Mouse (Mus musculus) cerebral cortex, adult 2 months (tissue): ENCODE data around the gene Hes1.

Source experiments
- WGBS: fragments of 180-500 bp; shearing (Covaris S2); methylation state at CpG from one replicate; pipeline ENCODE4 v1.1.7; 2018; 5-methylcytosine and 5-hydroxymethylcytosine counted together

The Hes1 gene

DNA sequence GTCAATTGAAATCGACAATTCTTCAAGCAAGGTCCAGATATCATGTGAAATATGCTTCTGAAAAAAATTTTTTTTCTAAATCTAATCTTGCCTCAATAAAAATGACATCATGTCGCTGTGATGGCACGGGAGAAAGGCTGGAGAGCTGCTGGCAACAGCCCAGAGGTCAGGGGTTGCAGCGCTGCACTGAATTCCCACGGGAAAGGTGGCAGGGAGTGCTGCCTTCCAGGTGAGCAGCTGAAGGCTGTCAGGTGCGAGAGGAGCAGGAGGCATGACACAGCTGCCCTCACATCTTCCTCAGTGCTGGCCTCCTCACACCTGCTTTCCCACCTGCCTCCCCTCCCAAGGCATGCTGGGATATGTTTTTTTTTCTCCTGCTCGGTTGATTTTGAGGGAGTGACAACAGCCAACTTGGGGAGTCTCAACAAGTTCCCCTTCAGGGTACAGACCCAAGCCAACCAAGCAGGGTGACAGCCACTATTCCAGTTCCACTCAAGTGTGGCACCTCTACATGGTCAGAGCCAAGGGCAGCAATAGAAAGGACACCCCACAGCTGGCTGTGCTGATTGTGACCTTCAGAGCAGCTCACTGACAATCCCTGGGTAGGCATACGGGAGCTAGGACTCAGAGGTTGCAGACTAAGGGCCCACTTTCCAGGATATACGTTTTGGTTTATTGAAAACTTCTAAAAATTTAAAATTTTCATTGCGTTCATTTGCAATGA, 13.3 kb upstream of the Hes1 start:
- 89% methylated on average over 10 of the region's 10 CpGs for WGBS

DNA sequence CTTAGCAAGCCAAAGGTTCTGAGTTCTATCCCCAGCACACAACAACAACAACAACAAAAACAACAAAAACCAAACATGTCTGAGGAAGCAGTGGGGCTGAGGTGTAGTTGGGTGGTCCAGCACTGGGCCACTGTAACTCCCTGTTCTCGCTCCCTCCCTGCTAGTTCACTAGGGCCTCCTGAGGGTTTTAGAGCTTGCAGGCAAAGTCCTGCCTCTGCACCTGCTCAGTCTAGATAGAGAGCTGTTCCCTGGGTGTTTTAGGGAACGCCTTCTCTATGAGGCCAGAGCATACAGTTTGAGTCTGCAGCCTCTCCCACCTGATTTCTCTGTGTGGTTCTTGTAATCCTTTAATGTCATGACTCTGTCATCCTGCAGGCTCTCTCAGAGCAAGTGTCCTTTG, 11.9 kb upstream of the Hes1 start:
- WGBS: 88% methylated on average over 2 of the region's 2 CpGs

- 79% methylated on average over 16 of the region's 16 CpGs for WGBS
Measured at GRCm38 (mm10) chr16:30052839-30053511, 11.2 kb upstream of the Hes1 start.

GRCm38 (mm10) chr16:30054541-30054940, 9.6 kb upstream of the Hes1 start:
- 92% methylated on average over 4 of the region's 4 CpGs for WGBS

- WGBS: 93% methylated on average over 10 of the region's 10 CpGs
Measured at GRCm38 (mm10) chr16:30055361-30055889, 8.8 kb upstream of the Hes1 start.

DNA sequence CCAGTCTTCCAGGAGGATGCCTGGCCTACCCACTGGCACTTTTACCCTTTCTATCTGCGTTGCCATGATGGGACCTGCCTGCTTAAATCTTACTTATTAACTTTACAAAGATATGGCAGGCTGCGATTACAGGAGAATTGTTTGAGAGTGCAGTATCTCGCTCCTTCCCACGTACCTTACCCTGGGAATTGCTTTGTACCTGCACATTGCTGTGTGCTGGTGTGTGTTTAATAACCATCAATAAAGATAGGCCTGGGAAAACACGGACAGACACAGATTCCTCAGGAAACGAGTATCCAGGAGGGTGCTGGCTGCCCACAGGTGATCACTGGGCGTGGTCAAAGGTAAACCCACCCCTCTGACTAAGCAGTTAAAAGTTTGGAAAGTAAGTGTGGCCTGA, 8.3 kb upstream of the Hes1 start:
- 92% methylated on average over 7 of the region's 7 CpGs for WGBS

GRCm38 (mm10) chr16:30056906-30057305, 7.3 kb upstream of the Hes1 start:
- 80% methylated on average over 2 of the region's 2 CpGs for WGBS

- WGBS: 29% methylated on average over 9 of the region's 9 CpGs
Measured at GRCm38 (mm10) chr16:30058974-30059717, 5.0 kb upstream of the Hes1 start.

DNA sequence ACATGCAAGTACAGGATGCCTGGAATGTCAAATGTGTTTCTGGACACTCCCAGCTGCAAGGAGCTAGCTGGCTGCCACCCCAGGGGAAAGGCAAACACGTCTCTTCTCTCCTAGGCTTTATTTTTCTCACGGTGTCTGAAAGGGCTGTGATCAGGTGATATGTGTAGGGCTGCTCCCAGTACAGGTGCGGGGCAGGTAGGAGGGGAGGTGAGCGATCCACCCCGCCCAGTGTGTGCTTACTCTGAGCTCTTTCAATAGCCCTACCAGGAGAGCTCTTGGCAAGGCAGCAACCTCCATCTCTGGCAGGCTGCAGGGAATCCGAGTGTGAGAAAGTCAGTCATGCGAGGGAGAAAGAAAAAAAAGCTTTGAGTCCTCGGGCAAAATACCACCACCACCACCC, 3.8 kb upstream of the Hes1 start:
- WGBS: 22% methylated on average over 8 of the region's 8 CpGs

GRCm38 (mm10) chr16:30062242-30063030, 1.7 kb upstream of the Hes1 start:
- WGBS: 42% methylated on average over 12 of the region's 12 CpGs

DNA sequence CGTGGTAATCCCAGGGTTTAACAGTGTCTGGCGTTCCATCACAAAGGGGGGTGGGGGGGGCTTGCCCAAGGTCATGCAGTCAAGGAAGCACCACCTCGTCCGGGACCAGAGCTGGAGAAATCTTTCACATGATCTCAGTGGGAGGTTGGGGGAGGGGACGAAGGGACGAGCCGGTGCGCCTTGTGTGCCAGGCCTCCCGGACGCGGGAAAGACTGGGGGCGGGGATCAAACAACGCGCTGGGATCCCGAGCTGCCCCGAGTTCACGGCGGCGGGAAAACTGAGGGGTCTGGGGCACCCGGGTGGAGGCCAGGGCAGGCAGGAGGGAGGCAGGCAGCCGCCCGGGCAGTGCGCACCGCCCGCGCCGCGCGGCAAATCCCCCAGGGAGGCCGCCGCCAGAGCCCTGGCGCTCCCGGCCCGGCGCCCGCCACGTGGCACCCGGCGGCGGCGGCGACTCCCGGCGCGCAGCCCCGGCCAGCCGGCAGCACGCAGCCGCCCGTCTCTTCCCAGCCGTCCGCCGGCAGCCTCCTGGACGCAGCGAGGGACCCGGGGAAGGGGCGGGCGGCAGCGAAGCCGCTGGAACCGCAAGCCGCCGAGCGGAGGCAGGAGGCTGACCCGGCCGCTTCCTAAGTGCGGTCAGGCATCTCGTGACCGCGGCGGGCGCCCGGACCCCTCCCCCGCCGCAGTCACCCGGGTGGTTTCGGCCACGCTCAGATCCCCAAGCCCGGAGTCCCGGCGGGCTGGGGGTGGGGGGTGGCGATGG, 883 bp upstream of the Hes1 start:
- WGBS: 2% methylated on average over 77 of the region's 82 CpGs

GRCm38 (mm10) chr16:30064613-30065012, 429 bp downstream of the Hes1 start:
- 2% methylated on average over 8 of the region's 8 CpGs for WGBS

DNA sequence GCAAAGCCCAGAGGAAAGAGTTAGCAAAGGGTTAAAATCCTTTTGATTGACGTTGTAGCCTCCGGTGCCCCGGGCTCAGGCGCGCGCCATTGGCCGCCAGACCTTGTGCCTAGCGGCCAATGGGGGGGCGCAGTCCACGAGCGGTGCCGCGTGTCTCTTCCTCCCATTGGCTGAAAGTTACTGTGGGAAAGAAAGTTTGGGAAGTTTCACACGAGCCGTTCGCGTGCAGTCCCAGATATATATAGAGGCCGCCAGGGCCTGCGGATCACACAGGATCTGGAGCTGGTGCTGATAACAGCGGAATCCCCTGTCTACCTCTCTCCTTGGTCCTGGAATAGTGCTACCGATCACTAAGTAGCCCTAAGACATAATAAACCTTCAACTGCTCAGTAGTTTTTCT, 893 bp downstream of the Hes1 start:
- under 1% methylated on average over 21 of the region's 21 CpGs for WGBS

GRCm38 (mm10) chr16:30065537-30066183, 1.5 kb downstream of the Hes1 start:
- WGBS: 3% methylated on average over 21 of the region's 21 CpGs

DNA sequence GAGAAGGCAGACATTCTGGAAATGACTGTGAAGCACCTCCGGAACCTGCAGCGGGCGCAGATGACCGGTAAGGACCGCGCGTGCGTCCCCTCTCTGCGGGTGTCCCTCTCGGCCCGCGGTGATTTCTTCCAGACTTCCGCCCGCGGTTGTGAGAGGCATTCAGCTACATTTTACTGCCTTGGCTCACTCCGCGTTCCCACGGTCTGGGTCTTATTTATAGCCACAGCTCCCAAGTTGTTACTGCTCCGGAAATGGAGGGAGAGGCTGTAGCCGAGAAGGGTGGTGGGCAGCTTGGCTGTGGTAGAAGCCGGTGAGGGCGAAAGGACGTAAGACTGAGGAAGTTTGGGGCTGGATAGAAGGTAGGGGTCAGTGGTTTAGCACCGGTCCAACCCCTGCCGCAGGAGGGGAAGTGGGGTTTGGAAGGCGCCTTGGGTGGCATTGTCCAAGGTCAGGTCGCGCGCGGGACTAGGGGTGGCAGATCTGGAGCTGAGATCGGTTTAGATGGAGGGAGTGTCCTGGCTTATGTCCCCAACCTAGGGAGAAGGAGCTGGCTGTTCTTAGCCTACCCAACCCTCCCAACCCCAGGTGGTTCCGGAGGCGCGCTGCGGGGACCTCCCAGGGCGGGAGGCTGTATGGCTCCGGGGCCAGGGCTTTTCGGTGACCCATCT, 2.1 kb downstream of the Hes1 start:
- under 1% methylated on average over 38 of the region's 38 CpGs for WGBS

DNA sequence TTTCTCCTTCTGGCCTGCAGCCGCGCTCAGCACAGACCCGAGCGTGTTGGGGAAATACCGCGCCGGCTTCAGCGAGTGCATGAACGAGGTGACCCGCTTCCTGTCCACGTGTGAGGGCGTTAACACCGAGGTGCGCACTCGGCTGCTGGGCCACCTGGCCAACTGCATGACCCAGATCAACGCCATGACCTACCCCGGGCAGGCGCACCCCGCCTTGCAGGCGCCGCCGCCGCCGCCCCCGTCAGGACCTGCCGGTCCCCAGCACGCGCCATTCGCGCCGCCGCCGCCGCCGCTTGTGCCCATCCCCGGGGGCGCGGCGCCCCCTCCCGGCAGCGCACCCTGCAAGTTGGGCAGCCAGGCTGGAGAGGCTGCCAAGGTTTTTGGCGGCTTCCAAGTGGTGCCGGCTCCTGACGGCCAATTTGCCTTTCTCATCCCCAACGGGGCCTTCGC, 2.7 kb downstream of the Hes1 start:
- WGBS: 1% methylated on average over 46 of the region's 46 CpGs

GRCm38 (mm10) chr16:30068041-30069020, 4.1 kb downstream of the Hes1 start:
- 33% methylated on average over 36 of the region's 36 CpGs for WGBS

- WGBS: 20% methylated on average over 4 of the region's 4 CpGs
Measured at GRCm38 (mm10) chr16:30069580-30069949, 5.4 kb downstream of the Hes1 start.
